Mouse (Mus musculus) liver, postnatal 0 days (tissue): ENCODE results near the gene Mgll.

Source experiments
- CTCF ChIP-seq: sonication (generic); IDR thresholded peaks from 2 replicates; pipeline ENCODE4 v1.5.1; 2016; ENCODE audit warnings: antibody characterized with exemption, low read depth
- EP300 ChIP-seq: IDR thresholded peaks from 2 replicates; pipeline ENCODE4 v1.6.1; 2016; ENCODE audit warnings: antibody characterized with exemption, low read depth, mild to moderate bottlenecking

DNA sequence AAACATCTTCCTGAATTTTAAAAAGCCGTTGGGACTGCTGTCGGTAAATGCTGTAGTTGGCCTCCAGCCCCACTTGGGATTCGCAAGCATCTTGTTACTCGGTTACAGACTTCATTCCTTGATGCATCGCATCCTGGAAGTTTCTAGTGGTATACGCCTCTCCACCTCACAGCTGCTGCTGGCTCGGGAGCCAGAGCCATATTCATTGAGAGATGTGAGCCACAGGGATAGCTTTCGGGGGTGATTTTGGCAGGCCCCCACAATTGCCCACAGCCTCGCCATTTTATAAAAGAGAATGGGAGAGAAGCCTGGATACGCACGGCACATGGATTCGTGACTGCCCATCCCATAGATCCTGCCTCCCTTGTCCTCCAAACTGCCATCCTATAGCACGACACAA is 69.7 kb downstream of the Mgll start:
- TF ChIP-seq CTCF (no peak), EP300 (no peak)
